Mouse (Mus musculus) myocyte (in vitro differentiated cells): ENCODE measurements at regions not wholly inside any gene's neighbourhood (a gene's known extent, or its start where the extent isn't known, plus 50 kb on each side); places are given as distances from the start of the nearest gene placed in this dataset.

Experiments
- H3K27me3 ChIP-seq: one replicate; pipeline ENCODE4 v1.6.1; 2011; ENCODE audit not compliant: control insufficient read depth, insufficient read depth, insufficient read length
- H3K36me3 ChIP-seq: one replicate; pipeline ENCODE4 v1.6.1; 2011; ENCODE audit not compliant: control insufficient read depth, insufficient read depth
- H3K4me2 ChIP-seq: one replicate; pipeline ENCODE4 v1.6.1; 2011; ENCODE audit warnings: low read depth, control low read depth
- H3K4me3 ChIP-seq: one replicate; pipeline ENCODE4 v1.5.1; 2011; ENCODE audit warnings: mild to moderate bottlenecking, control low read depth, moderate library complexity
- H3K79me2 ChIP-seq: one replicate; pipeline ENCODE4 v1.6.1; 2011; ENCODE audit not compliant: control insufficient read depth, insufficient read depth
- H3ac ChIP-seq: one replicate; pipeline ENCODE4 v1.6.1; 2011; ENCODE audit not compliant: control insufficient read depth, insufficient read length
- CEBPB ChIP-seq: IDR thresholded peaks from 2 replicates; pipeline ENCODE4 v1.6.1; 2011; ENCODE audit warnings: mild to moderate bottlenecking, moderate library complexity; ENCODE audit not compliant: poor library complexity, insufficient read depth, severe bottlenecking
- E2F4 ChIP-seq: IDR thresholded peaks from one replicate; pipeline ENCODE4 v1.6.1; 2011; ENCODE audit warnings: mild to moderate bottlenecking, control low read depth, moderate library complexity; ENCODE audit not compliant: insufficient read depth
- MAX ChIP-seq: IDR thresholded peaks from one replicate; pipeline ENCODE4 v1.6.1; 2011; ENCODE audit warnings: low read depth, mild to moderate bottlenecking, control low read depth
- MYOD1 ChIP-seq, 3 experiments: IDR thresholded peaks; one replicate each; pipeline ENCODE4 v1.6.1; 2011; ENCODE audit warnings: control low read depth in 2 of 3, low read depth in 2 of 3, mild to moderate bottlenecking in 2 of 3, moderate library complexity in 1 of 3; ENCODE audit not compliant: insufficient read length in 2 of 3, control insufficient read depth in 1 of 3
- MYOG ChIP-seq, 3 experiments: IDR thresholded peaks; one replicate each; pipeline ENCODE4 v1.6.1; 2011; ENCODE audit warnings: control low read depth in 2 of 3, low read depth in 2 of 3, mild to moderate bottlenecking in 2 of 3; ENCODE audit not compliant: insufficient read length in 2 of 3, control insufficient read depth in 1 of 3, insufficient read depth in 1 of 3
- POLR2A ChIP-seq: IDR thresholded peaks from one replicate; pipeline ENCODE4 v1.6.1; 2011; ENCODE audit warnings: low read depth, mild to moderate bottlenecking, control low read depth, moderate library complexity; ENCODE audit not compliant: insufficient read length
- POLR2AphosphoS2 ChIP-seq: IDR thresholded peaks from one replicate; pipeline ENCODE4 v1.6.1; 2011; ENCODE audit warnings: low read depth, control low read depth; ENCODE audit not compliant: insufficient read length
- REST ChIP-seq: IDR thresholded peaks from one replicate; pipeline ENCODE4 v1.6.1; 2011; ENCODE audit warnings: mild to moderate bottlenecking, control low read depth, moderate library complexity; ENCODE audit not compliant: insufficient read depth, insufficient read length
- SRF ChIP-seq: IDR thresholded peaks from one replicate; pipeline ENCODE4 v1.6.1; 2011; ENCODE audit warnings: low read depth; ENCODE audit not compliant: control insufficient read depth, insufficient read length
- TCF12 ChIP-seq: IDR thresholded peaks from one replicate; pipeline ENCODE4 v1.6.1; 2011; ENCODE audit warnings: mild to moderate bottlenecking, control low read depth; ENCODE audit not compliant: poor library complexity, insufficient read depth, severe bottlenecking
- TCF3 ChIP-seq: IDR thresholded peaks from one replicate; pipeline ENCODE4 v1.6.1; 2011; ENCODE audit warnings: low read depth, control low read depth; ENCODE audit not compliant: insufficient read length
- USF1 ChIP-seq: IDR thresholded peaks from one replicate; pipeline ENCODE4 v1.6.1; 2011; ENCODE audit warnings: low read depth, mild to moderate bottlenecking, control low read depth, moderate library complexity

DNA sequence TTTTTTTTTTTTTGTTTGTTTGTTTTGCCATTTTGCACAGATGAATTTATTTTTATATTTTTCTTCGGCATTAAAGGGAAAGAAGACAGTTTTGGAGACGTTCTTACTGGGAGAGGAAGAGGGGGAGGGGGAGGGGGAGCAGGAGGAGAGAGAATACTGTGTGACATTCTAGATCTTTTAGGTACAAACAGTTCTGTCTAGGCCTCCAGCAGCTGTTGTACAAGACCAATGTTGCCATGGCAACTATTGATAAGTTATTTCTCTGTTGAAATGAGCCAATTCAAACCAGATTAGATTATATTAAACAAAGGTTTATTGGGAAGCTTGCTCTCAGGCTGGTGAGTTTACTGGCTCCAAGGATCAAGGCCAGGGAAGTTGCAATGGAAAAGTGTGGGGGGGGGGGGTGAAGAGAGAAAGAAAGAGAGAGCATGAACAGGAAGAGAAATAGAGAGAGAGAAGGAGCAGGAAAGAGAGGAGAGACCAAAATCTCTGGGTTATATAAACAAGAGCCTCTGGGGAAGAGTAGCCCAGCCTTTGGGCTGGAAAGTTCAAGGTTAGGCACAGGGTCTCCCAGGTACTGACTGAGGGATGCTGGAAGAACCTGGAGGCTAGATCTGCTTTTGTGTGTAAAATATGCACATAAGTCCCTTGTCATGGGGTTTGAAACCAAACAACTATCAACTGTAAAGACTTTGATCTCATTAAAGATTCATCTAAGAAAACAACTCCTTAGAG lies 182.7 kb upstream of the Ptprk start:
- Histone ChIP-seq H3K4me3 (no peak overlapping the region), H3K4me2 (no peak overlapping the region), H3K36me3 (no peaks in the 10 kb centered on the region), H3K79me2 (no peaks in the 10 kb centered on the region), H3ac (no peak overlapping the region), H3K27me3 (no peaks in the 10 kb centered on the region)
- TF ChIP-seq MYOD1 (IDR thresholded peaks at IDR 0.05; ENCODE audit: control insufficient read depth in 1 of 3, insufficient read length in 2 of 3, low read depth in 2 of 3) (no peak), CEBPB (no peak), TCF12 (no peak), MYOG (IDR thresholded peaks at IDR 0.05; ENCODE audit: control insufficient read depth in 1 of 3, insufficient read depth in 1 of 3, insufficient read length in 2 of 3, low read depth in 2 of 3) (no peak), REST (no peak), TCF3 (no peak), USF1 (no peak), SRF (no peak), POLR2AphosphoS2 (no peak), MAX (no peak), POLR2A (no peak)

DNA sequence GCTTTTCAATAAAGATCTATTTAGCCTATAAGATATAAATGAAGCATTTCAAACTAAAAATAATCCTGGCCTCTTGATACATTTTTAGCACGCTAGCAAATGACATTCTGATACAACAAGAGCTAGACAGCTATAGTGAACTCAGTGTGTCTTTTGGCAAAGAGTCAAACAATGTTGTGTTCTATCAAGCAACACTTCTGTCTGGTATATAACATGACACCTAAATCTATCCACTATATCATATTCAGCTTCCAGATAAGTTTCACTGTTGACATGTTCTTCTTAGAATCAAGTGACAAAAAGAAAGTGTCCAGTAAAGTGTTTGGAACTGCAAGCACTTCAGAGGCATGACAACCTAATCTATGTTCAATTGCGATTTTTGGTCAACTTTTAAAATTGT lies 158.2 kb upstream of the Ptprk start:
- H3K79me2 ChIP-seq, result no peaks in the 10 kb centered on the region
- no peak for TF ChIP-seq TCF3
- no peak for TF ChIP-seq USF1
- no peak for TF ChIP-seq CEBPB
- TF ChIP-seq TCF12, result no peak
- TF ChIP-seq MYOG (IDR thresholded peaks at IDR 0.05; ENCODE audit: control insufficient read depth in 1 of 3, insufficient read depth in 1 of 3, insufficient read length in 2 of 3, low read depth in 2 of 3), result no peak

GRCm38 (mm10) chr10:27927266-27927665 lies 147.4 kb upstream of the Ptprk start:
- Histone ChIP-seq H3ac (no peak overlapping the region), H3K79me2 (no peaks in the 10 kb centered on the region), H3K4me2 (no peak overlapping the region), H3K36me3 (no peaks in the 10 kb centered on the region), H3K27me3 (no peaks in the 10 kb centered on the region), H3K4me3 (no peak overlapping the region)
- TF ChIP-seq REST (no peak), MAX (no peak), TCF12 (no peak), MYOD1 (IDR thresholded peaks at IDR 0.05; ENCODE audit: control insufficient read depth in 1 of 3, insufficient read length in 2 of 3, low read depth in 2 of 3) (no peak)

More for the DNA sequence above, 158.2 kb upstream of the Ptprk start:
- no peaks in the 10 kb centered on the region for H3K36me3 ChIP-seq
- H3ac ChIP-seq, result no peak overlapping the region
- no peak overlapping the region for H3K4me2 ChIP-seq
- H3K4me3 ChIP-seq, result no peak overlapping the region
- H3K27me3 ChIP-seq, result no peaks in the 10 kb centered on the region

- Histone ChIP-seq H3K79me2 (no peaks in the 10 kb centered on the region), H3K4me2 (no peak overlapping the region), H3K36me3 (no peaks in the 10 kb centered on the region), H3K4me3 (no peak overlapping the region), H3K27me3 (no peaks in the 10 kb centered on the region), H3ac (no peak overlapping the region)
- TF ChIP-seq MAX, result no peak
- no peak for TF ChIP-seq REST
- TF ChIP-seq TCF3, result no peak
- no peak for TF ChIP-seq MYOD1 (IDR thresholded peaks at IDR 0.05; ENCODE audit: control insufficient read depth in 1 of 3, insufficient read length in 2 of 3, low read depth in 2 of 3)
- no peak for TF ChIP-seq USF1
- TF ChIP-seq MYOG (IDR thresholded peaks at IDR 0.05; ENCODE audit: control insufficient read depth in 1 of 3, insufficient read depth in 1 of 3, insufficient read length in 2 of 3, low read depth in 2 of 3), result no peak
- no peak for TF ChIP-seq POLR2AphosphoS2
- no peak for TF ChIP-seq E2F4
- no peak for TF ChIP-seq SRF
- TF ChIP-seq CEBPB, result no peak
- no peak for TF ChIP-seq POLR2A
- no peak for TF ChIP-seq TCF12
Measured at GRCm38 (mm10) chr10:27942136-27942535, 132.5 kb upstream of the Ptprk start.

DNA sequence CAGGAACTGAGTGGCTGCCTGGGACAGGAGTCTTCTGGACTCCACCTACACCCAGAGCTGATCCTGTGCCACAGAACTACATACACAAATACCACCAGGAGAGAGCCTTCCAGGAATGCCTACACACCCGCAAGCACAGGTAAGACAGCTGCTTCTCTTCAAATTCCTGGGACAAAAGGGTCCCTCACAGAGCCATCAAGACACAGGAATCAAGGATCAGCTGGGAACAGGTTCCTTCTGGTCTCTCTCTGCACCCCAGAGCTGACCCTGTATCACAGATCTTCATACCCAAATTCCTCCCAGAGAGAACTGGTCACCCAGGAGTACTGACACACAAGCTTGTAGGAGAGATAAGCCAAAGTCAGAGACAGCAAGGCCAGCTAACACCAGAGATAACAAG lies 125.5 kb upstream of the Ptprk start:
- H3ac ChIP-seq, result no peak overlapping the region
- no peak for TF ChIP-seq CEBPB
- TF ChIP-seq MYOD1 (IDR thresholded peaks at IDR 0.05; ENCODE audit: control insufficient read depth in 1 of 3, insufficient read length in 2 of 3, low read depth in 2 of 3), result no peak
- TF ChIP-seq TCF3, result no peak
- TF ChIP-seq SRF, result no peak
- no peak for TF ChIP-seq REST
- no peaks in the 10 kb centered on the region for H3K36me3 ChIP-seq
- H3K27me3 ChIP-seq, result no peaks in the 10 kb centered on the region
- no peak overlapping the region for H3K4me2 ChIP-seq
- no peak overlapping the region for H3K4me3 ChIP-seq
- H3K79me2 ChIP-seq, result no peaks in the 10 kb centered on the region
